Mouse (Mus musculus) heart, postnatal 14 days (tissue): ENCODE measurements around the gene Sbk1. TPM values are rescaled to one million over a fixed set of nuclear protein-coding genes. Genes with fewer than 3 reads are reported as not detected.
A peak's percentile ranks its signal among the peaks of the same experiment; 100 is the strongest.
"Not testable (repeated sequence)": the region's sequence is repeated elsewhere in the genome, so short reads cannot be mapped to it uniquely, and the experiment has no call there.

Experiments
- DNase-seq, 2 experiments: peaks; one replicate each; pipeline ENCODE4 v3.0.0; 2021 to 2022
- intact Hi-C: fragments of 180-260 bp; cut with DNase I; formaldehyde crosslinking; loops from one replicate; pipeline ENCODE4 v1.15.1; 2025
- total RNA-seq, 2 experiments: library from RNA; stranded (reverse); gene quantifications; 2 replicates each; pipeline ENCODE4 v1.2.3; 2021

Sbk1 gene
- total RNA-seq, 2 experiments from 2014 or later, result 77.7 to 82.2 TPM

GRCm38 (mm10) chr7:126284441-126284840, 12.0 kb downstream of the Sbk1 start:
- intact Hi-C loops, result no loop called here
- DNase-seq, result no peak

DNA sequence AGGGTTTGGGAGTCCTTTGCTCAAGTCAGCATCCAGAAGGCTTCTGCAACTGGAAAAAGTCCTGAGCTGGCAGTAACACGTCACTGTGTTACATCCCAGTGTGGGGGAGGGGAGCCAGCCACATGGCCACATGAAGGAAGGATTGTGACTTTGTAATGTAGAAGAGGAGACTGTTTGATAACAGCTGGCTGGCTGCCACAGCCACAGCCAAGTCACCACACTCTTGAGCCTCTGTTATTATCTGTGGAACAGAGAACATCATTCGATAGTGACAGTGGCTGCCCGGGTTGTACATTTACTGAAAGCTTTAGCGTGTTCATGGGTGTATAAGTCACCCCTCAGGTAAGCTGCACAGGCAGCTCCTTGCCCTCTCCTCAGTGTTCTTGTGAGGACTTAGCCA, 12.4 kb downstream of the Sbk1 start:
- DNase-seq, result peak; percentile 57 to 60
- intact Hi-C loops, result no loop called here

DNA sequence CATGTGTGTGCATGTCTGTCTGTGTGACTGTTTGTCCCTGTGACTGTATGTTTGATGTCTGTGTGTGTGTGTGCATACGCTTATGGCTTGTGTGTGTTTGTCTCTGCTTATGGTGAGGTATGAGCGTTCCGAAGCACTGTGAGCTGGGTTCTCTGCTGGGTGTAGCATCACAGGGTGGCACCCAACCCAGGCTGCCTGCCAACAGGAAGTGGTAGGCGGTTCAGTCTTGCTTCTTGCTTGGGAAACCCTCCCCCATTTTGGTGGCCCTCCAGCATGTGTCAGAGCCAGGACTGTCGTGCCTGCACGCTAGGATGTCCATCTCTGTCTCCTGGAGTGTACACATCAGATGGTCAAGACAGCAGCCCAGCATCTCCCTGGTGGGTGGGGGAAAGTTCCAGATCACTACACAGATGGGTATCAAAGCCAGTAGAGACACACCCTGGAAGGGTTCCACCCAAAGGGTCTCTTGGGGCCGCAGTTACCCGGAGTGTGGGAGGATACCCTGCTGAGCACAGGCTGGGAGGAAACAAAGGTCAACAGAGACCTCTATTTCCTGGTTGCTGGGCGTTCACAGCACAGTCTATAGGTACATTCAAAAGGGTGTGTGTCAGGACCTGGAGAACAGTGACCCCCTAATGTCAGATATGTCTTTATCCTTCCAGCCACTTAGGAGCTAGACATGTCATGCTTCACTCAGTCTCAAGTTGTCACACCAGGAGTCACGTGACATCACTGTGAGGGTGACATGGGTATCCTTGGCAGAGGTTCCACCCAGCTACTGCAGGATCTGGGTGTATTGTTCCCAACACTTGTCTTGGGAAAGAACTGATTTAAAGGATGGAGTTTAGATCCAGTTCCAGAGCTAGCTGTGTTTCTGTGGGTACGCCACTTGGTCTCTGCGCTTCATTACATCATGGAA, 13.1 kb downstream of the Sbk1 start:
- DNase-seq, result peak; percentile 62 to 68
- intact Hi-C loops, result no loop called here

DNA sequence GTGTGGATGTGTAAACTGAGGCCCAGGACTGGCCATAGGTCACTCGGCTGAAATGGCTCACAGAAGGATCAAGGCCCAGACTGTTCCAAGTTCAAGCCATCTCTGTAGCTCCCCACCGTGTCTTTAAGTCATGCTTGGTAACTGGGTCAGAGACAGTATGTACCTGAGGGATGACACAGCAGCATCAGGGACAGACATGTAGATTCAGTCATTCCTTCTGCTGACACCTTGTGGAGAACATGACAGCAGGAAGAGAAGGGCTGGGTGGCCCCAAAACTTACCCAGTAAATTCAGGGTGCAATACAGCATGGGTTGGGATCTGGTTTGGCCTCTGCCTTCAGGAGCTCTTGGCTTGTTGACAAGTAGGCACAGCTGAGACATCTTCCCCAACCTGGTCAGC, 13.9 kb downstream of the Sbk1 start:
- intact Hi-C loops, result no loop called here
- DNase-seq, result no peak

GRCm38 (mm10) chr7:126287493-126288103, 15.2 kb downstream of the Sbk1 start:
- DNase-seq, result peak; percentile 56 to 65
- intact Hi-C loops, result no loop called here

DNA sequence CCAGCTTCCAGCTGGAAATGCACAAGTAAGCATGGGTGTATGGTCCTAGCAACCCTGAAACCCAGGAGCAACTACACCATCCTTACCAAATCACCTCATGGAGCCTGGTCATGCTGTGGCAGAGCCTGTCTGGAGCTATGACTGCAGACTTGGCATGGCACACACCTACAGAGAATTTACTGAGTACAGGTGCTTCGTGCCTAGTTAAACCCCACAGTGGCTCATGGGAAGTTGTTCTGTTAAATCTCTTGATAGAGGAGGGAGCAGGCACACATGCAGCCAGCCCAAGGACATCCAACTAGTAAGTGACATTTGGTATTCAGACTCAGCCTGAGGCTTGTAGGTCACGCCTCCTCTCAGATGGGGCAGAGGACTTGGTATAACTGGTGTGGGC, 15.7 kb downstream of the Sbk1 start:
- DNase-seq, result no peak
- intact Hi-C loops, result no loop called here

GRCm38 (mm10) chr7:126288571-126289091, 16.2 kb downstream of the Sbk1 start:
- DNase-seq, result no peak
- intact Hi-C loops, result no loop called here

DNA sequence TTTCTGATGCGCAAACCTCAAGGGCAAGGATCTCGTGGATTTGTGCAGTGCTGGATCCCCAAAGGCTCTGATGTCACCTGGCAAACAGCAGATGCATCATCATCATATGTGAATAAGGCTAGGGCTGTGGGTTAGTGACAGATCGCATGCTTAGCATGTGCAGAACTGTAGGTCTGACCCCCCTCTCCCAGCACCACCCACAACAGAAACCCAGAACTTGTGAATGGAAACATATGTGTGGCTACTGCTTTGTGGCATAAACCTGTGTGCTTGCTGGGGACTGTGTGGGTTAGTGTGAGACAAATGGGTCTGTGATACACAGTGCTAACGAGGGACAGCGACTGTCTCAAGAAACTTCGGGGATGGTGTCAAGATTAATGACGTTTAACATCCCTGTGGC, 17.0 kb downstream of the Sbk1 start:
- intact Hi-C loops, result no loop called here
- DNase-seq, result no peak

DNA sequence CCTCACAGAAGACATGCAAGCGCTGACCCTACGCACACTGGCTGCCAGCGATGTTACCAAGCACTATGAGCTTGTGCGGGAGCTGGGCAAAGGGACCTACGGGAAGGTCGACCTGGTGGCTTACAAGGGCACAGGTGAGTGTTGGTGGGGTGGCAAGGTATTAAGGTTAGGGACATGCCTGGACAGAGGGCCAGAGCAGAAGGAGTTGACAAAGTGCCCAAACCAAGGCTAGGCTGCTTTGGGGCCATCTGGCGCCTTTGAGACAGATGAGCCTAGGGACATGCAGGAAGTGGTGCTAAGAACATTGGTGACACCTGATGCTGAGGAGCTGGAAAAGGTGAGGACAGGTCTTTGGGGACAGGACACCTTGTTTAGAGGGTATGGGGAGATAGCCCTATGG, 17.5 kb downstream of the Sbk1 start:
- no peak for DNase-seq
- intact Hi-C loops, result no loop called here

GRCm38 (mm10) chr7:126291681-126292545, 19.5 kb downstream of the Sbk1 start:
- DNase-seq, result no peak
- intact Hi-C loops, result no loop called here

DNA sequence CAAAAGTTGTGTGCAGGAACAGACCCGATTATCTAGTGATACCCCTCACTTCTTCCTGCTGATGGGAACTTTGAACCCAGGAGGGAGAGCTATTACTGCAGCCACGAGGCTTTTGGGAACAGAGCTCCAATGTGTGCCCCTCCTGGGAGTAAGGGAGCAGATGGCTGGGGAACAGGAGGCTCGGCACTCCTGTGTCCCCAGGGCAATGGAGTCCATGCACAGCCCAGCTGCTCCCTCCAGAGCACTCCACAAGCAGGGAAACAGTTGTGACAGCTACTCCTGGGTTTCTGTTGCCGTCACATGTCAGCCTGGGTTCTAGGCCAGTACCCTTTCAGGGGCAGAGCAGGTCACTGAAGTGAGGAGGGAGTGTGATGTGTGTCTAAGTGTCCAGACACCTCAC, 20.7 kb downstream of the Sbk1 start:
- intact Hi-C loops, result no loop called here
- DNase-seq, result no peak

DNA sequence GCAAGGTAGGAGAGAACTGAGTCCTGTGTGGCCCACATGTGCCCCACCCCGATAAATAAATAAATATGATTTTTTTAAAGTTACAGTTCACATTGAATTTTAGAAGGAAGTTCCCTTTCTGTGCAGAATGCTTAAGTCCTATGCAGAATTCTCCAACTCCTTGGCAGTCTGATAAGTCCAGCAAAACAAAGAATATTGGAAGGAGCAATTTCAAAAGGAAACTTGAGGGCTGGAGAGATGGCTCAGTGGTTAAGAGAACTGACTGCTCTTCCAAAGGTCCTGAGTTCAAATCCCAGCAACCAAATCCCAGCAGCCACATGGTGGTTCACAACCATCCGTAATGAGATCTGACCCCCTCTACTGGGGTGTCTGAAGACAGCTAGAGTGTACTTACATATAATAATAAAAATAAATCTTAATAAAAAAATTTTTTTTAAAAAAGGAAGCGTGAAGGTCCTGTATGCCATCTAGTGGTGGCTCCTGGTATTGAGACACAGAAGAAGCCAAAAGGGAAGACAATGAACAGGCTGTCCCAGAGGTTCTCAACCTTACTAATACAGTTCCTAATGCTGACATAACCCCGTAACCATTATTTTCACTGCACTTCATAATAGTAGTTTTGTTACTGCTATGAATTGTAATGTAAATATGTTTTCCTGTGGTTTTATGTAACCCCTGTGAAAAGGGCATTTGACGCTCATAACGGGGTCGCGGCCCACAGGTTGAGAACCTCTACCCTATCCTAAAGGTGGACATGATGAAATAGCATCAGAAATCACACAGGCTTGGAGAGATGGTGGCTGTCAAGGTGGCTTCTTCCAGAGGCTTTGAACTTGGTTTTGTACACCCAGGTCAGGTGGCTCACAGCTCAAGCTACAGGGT, 25.4 kb downstream of the Sbk1 start:
- peak; percentile 50 to 75 for DNase-seq
- intact Hi-C loops, result loop anchor here (1.0 kb wide), 1 partner anchor 37 kb away; no protein-coding TSS in a partner anchor

DNA sequence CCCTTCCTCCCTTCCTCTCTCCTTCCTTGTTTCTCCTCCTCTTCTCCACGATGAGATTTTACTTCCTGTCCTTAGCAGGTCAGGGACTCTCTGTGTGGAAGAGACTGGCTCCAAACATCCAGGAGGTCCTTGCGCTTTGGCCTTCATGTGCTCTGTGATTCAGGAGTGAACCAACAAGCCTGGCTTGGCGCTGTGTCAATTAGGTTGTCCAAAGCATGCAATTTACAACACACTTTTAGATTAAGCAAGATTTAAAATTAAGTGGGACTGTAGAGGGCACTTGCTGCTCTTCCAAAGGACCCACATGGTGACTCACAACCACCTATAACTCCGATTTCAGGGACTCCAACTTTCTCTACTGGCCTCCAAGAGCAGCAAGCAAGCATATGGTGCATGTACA, 26.4 kb downstream of the Sbk1 start:
- no peak for DNase-seq

GRCm38 (mm10) chr7:126301831-126302230, 29.4 kb downstream of the Sbk1 start:
- DNase-seq, intact Hi-C loops: not testable (repeated sequence)

More for the DNA sequence above, 26.4 kb downstream of the Sbk1 start:
- intact Hi-C loops, result loop anchor here (1.0 kb wide), 1 partner anchor 38 kb away; no protein-coding TSS in a partner anchor

GRCm38 (mm10) chr7:126311822-126312221, 39.4 kb downstream of the Sbk1 start:
- intact Hi-C loops, result no loop called here
- DNase-seq, result no peak

DNA sequence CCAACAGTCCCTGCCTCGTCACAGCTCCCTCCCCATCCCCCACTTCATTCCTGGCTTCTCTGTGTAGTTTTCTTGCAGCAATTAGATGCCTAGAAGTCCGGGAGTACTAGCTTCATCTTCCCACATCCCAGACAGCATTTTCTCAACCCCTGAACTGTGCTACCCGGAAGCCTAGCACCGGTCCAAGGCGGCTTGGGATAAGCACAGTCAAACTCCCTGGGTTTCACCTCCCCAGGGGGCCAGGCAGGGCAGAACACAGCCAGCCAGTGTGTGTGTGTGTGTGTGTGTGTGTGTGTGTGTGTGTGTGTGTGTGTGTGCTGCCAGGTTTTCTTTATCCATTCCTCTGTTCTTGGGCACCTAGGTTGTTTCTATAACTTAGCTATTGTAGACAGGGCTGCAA, 40.9 kb downstream of the Sbk1 start:
- intact Hi-C loops, result no loop called here

DNA sequence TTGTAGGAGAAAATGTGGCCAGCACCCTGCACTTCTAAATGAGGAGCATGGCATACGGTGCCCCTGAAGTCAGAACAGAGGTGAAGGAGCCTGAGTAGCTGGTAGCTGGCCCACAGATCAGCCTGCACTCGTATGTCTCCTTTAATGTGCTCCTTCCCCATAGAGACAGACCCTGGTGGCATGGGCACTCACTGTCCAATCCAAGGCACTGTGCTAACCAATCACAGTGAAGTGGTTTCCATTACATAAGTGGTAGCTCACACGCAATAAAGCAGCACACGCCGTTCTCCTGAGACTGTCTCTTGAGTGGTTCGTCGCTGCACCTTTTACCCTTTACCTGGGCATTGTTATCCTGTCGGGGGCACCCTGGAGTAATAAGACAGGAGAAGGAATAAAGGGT, 41.9 kb downstream of the Sbk1 start:
- DNase-seq, result no peak
- intact Hi-C loops, result no loop called here

More for the DNA sequence above, 40.9 kb downstream of the Sbk1 start:
- DNase-seq, result no peak

DNA sequence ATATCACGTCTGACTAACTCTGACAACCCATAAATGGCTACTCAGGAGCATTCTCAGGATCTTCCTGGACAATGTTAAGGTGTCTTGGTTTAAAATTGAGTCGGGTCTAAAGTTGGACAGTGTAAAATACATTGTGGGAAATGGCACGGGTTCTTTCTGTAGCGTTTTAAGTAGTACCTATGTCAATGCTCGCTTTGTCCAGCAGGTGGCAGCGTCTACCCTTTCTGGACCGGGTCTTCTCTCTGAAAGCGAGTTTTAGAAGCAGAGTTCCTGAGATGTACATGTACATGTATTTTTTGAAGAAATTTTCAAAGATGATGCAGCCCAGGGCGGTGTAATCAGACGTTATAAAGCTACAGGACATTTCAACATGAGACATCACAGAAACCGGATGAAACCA, 51.3 kb downstream of the Sbk1 start:
- peak; percentile 80 to 88 for DNase-seq
- intact Hi-C loops, result loop anchor here (1.0 to 5.0 kb wide), 2 partner anchors 55 to 204 kb away; no protein-coding TSS in a partner anchor

DNA sequence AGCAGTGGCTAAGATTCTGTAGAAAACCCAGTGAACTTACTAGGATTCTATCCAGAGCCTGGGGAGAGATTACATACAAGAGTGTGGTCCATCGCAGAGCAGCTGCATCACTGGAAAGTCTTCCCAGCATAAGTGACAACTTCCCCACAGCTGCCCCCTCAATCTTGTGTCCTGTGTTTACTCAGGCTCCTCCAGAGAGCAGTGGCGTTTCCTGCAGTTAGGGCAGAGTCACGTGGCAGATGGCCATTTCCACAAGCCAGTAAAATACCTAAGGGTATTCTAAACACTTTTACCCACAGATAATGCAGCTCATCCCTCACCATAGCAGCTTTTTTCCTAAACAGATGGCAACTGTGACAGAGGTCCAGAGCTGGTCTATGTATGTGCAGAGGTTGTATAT, 52.4 kb downstream of the Sbk1 start:
- no peak for DNase-seq
- intact Hi-C loops, result loop anchor here (5.0 kb wide), 1 partner anchor 203 kb away; no protein-coding TSS in a partner anchor
